Mouse (Mus musculus): ENCODE data around the gene Lifr. TPM values are rescaled to one million over a fixed set of nuclear protein-coding genes. Genes with fewer than 3 reads are reported as not detected.
A peak's percentile ranks its signal among the peaks of the same experiment; 100 is the strongest.

Gene Lifr
- polyA plus RNA-seq, 1 experiment from 2014 or later, result 17.5 TPM

GRCm38 (mm10) chr15:7115326-7116003 is 25.1 kb downstream of the Lifr start:
- no peak for DNase-seq
- Histone ChIP-seq H3K27me3 (ENCODE audit: control insufficient read depth, insufficient read depth, low read length) (no peaks in the 10 kb centered on the region), H3K4me3 (replicated peaks; ENCODE audit: low read depth, low read length) (no peak overlapping the region), H3K36me3 (ENCODE audit: control insufficient read depth, insufficient read depth, low read length) (no peaks in the 10 kb centered on the region), H3K27ac (replicated peaks; ENCODE audit: low read depth, low read length) (no peak overlapping the region), H3K9ac (replicated peaks; ENCODE audit: low read length) (no peak overlapping the region), H3K4me2 (ENCODE audit: low read length) (no peak overlapping the region), H3K4me1 (ENCODE audit: control insufficient read depth, insufficient read depth, low read length) (no peaks in the 10 kb centered on the region), H3K9me3 (ENCODE audit: control insufficient read depth, low read length) (no peaks in the 10 kb centered on the region)
- whole genome bisulfite sequencing, result 42% methylated on average over 7 of the region's 7 CpGs
- ATAC-seq (ENCODE audit: low FRiP score, low TSS enrichment), result no peak

GRCm38 (mm10) chr15:7116216-7116615 is 25.8 kb downstream of the Lifr start:
- no peaks in the 10 kb centered on the region for H3K4me1 ChIP-seq (ENCODE audit: control insufficient read depth, insufficient read depth, low read length)
- H3K36me3 ChIP-seq (ENCODE audit: control insufficient read depth, insufficient read depth, low read length), result no peaks in the 10 kb centered on the region
- no peak overlapping the region for H3K9ac ChIP-seq (replicated peaks; ENCODE audit: low read length)
- no peaks in the 10 kb centered on the region for H3K27me3 ChIP-seq (ENCODE audit: control insufficient read depth, insufficient read depth, low read length)
- H3K4me3 ChIP-seq (replicated peaks; ENCODE audit: low read depth, low read length), result no peak overlapping the region
- no peak overlapping the region for H3K27ac ChIP-seq (replicated peaks; ENCODE audit: low read depth, low read length)
- 68% methylated on average over 1 of the region's 1 CpGs for WGBS
- H3K4me2 ChIP-seq (ENCODE audit: low read length), result no peak overlapping the region
- H3K9me3 ChIP-seq (ENCODE audit: control insufficient read depth, low read length), result no peaks in the 10 kb centered on the region
- DNase-seq, result no peak
- no peak for ATAC-seq (ENCODE audit: low FRiP score, low TSS enrichment)

GRCm38 (mm10) chr15:7116699-7117098 is 26.3 kb downstream of the Lifr start:
- Histone ChIP-seq H3K4me1 (ENCODE audit: control insufficient read depth, insufficient read depth, low read length) (no peaks in the 10 kb centered on the region), H3K27ac (replicated peaks; ENCODE audit: low read depth, low read length) (no peak overlapping the region), H3K9me3 (ENCODE audit: control insufficient read depth, low read length) (no peaks in the 10 kb centered on the region), H3K4me3 (replicated peaks; ENCODE audit: low read depth, low read length) (no peak overlapping the region), H3K36me3 (ENCODE audit: control insufficient read depth, insufficient read depth, low read length) (no peaks in the 10 kb centered on the region), H3K27me3 (ENCODE audit: control insufficient read depth, insufficient read depth, low read length) (no peaks in the 10 kb centered on the region), H3K9ac (replicated peaks; ENCODE audit: low read length) (no peak overlapping the region), H3K4me2 (ENCODE audit: low read length) (no peak overlapping the region)
- ATAC-seq (ENCODE audit: low FRiP score, low TSS enrichment) (no peak), DNase-seq (no peak)
- WGBS, result 59% methylated on average over 3 of the region's 3 CpGs

GRCm38 (mm10) chr15:7117944-7118343 is 27.5 kb downstream of the Lifr start:
- WGBS, result 79% methylated on average over 6 of the region's 6 CpGs
- Histone ChIP-seq H3K4me1 (ENCODE audit: control insufficient read depth, insufficient read depth, low read length) (no peaks in the 10 kb centered on the region), H3K27me3 (ENCODE audit: control insufficient read depth, insufficient read depth, low read length) (no peaks in the 10 kb centered on the region), H3K9me3 (ENCODE audit: control insufficient read depth, low read length) (no peaks in the 10 kb centered on the region), H3K36me3 (ENCODE audit: control insufficient read depth, insufficient read depth, low read length) (no peaks in the 10 kb centered on the region), H3K4me2 (ENCODE audit: low read length) (no peak overlapping the region), H3K9ac (replicated peaks; ENCODE audit: low read length) (no peak overlapping the region), H3K4me3 (replicated peaks; ENCODE audit: low read depth, low read length) (no peak overlapping the region), H3K27ac (replicated peaks; ENCODE audit: low read depth, low read length) (no peak overlapping the region)
- ATAC-seq (ENCODE audit: low FRiP score, low TSS enrichment) (no peak), DNase-seq (no peak)

- Histone ChIP-seq H3K4me1 (ENCODE audit: control insufficient read depth, insufficient read depth, low read length) (peaks cover 3% of the 10 kb centered on the region; the same call in 1 of the 2 replicates), H3K4me3 (replicated peaks; ENCODE audit: low read depth, low read length) (no peak overlapping the region), H3K27me3 (ENCODE audit: control insufficient read depth, insufficient read depth, low read length) (no peaks in the 10 kb centered on the region), H3K36me3 (ENCODE audit: control insufficient read depth, insufficient read depth, low read length) (no peaks in the 10 kb centered on the region), H3K9ac (replicated peaks; ENCODE audit: low read length) (no peak overlapping the region), H3K4me2 (ENCODE audit: low read length) (no peak overlapping the region), H3K9me3 (ENCODE audit: control insufficient read depth, low read length) (no peaks in the 10 kb centered on the region), H3K27ac (replicated peaks; ENCODE audit: low read depth, low read length) (no peak overlapping the region)
- DNase-seq (peak; percentile 71), ATAC-seq (ENCODE audit: low FRiP score, low TSS enrichment) (peak; percentile 33; the same call in 1 of the 2 replicates)
- WGBS, result 62% methylated on average over 5 of the region's 5 CpGs
Measured at GRCm38 (mm10) chr15:7118849-7119248, 28.4 kb downstream of the Lifr start.

GRCm38 (mm10) chr15:7119930-7120512 is 29.6 kb downstream of the Lifr start:
- Histone ChIP-seq H3K4me1 (ENCODE audit: control insufficient read depth, insufficient read depth, low read length) (peaks cover 3% of the 10 kb centered on the region; the same call in 1 of the 2 replicates), H3K27me3 (ENCODE audit: control insufficient read depth, insufficient read depth, low read length) (no peaks in the 10 kb centered on the region), H3K27ac (replicated peaks; ENCODE audit: low read depth, low read length) (no peak overlapping the region), H3K4me2 (ENCODE audit: low read length) (no peak overlapping the region), H3K36me3 (ENCODE audit: control insufficient read depth, insufficient read depth, low read length) (no peaks in the 10 kb centered on the region), H3K4me3 (replicated peaks; ENCODE audit: low read depth, low read length) (no peak overlapping the region), H3K9me3 (ENCODE audit: control insufficient read depth, low read length) (no peaks in the 10 kb centered on the region), H3K9ac (replicated peaks; ENCODE audit: low read length) (no peak overlapping the region)
- DNase-seq (no peak), ATAC-seq (ENCODE audit: low FRiP score, low TSS enrichment) (no peak)
- 86% methylated on average over 8 of the region's 8 CpGs for WGBS

GRCm38 (mm10) chr15:7123781-7124450 is 33.5 kb downstream of the Lifr start:
- 53% methylated on average over 5 of the region's 5 CpGs for WGBS
- Histone ChIP-seq H3K4me3 (replicated peaks; ENCODE audit: low read depth, low read length) (no peak overlapping the region), H3K4me2 (ENCODE audit: low read length) (no peak overlapping the region), H3K27ac (replicated peaks; ENCODE audit: low read depth, low read length) (no peak overlapping the region; the same call in 1 of the 2 replicates), H3K9me3 (ENCODE audit: control insufficient read depth, low read length) (no peaks in the 10 kb centered on the region), H3K36me3 (ENCODE audit: control insufficient read depth, insufficient read depth, low read length) (no peaks in the 10 kb centered on the region), H3K4me1 (ENCODE audit: control insufficient read depth, insufficient read depth, low read length) (peaks cover 6% of the 10 kb centered on the region; the same call in 1 of the 2 replicates), H3K9ac (replicated peaks; ENCODE audit: low read length) (no peak overlapping the region), H3K27me3 (ENCODE audit: control insufficient read depth, insufficient read depth, low read length) (no peaks in the 10 kb centered on the region)
- no peak for ATAC-seq (ENCODE audit: low FRiP score, low TSS enrichment)
- DNase-seq, result peak; percentile 51

- Histone ChIP-seq H3K4me3 (replicated peaks; ENCODE audit: low read depth, low read length) (no peak overlapping the region), H3K27ac (replicated peaks; ENCODE audit: low read depth, low read length) (no peak overlapping the region), H3K4me1 (ENCODE audit: control insufficient read depth, insufficient read depth, low read length) (peaks cover 9% of the 10 kb centered on the region; the same call in 1 of the 2 replicates), H3K4me2 (ENCODE audit: low read length) (no peak overlapping the region), H3K27me3 (ENCODE audit: control insufficient read depth, insufficient read depth, low read length) (peaks cover 9% of the 10 kb centered on the region; the same call in 1 of the 2 replicates), H3K9ac (replicated peaks; ENCODE audit: low read length) (no peak overlapping the region), H3K9me3 (ENCODE audit: control insufficient read depth, low read length) (no peaks in the 10 kb centered on the region), H3K36me3 (ENCODE audit: control insufficient read depth, insufficient read depth, low read length) (no peaks in the 10 kb centered on the region)
- WGBS, result 60% methylated on average over 1 of the region's 1 CpGs
- no peak for ATAC-seq (ENCODE audit: low FRiP score, low TSS enrichment)
- DNase-seq, result no peak
Measured at GRCm38 (mm10) chr15:7126171-7126570, 35.8 kb downstream of the Lifr start.
